Mouse (Mus musculus) intestine, embryonic 16.5 days (tissue): Measurements from ENCODE around the gene Rnf150. TPM values are rescaled to one million over a fixed set of nuclear protein-coding genes. Genes with fewer than 3 reads are reported as not detected.
"Not testable (repeated sequence)": the region's sequence is repeated elsewhere in the genome, so short reads cannot be mapped to it uniquely, and the experiment has no call there.

Experiments
- ATAC-seq: fragments of 200-750 bp; cut with Nextera tagmentation; 2 replicates; pipeline ENCODE4 v1.8.0; 2017; ENCODE audit warnings: moderate TSS enrichment, moderate library complexity
- H3K27ac ChIP-seq: fragments of 300-500 bp; sonication (generic); 2 replicates; pipeline ENCODE4 v1.5.1; 2014; ENCODE audit warnings: mild to moderate bottlenecking, low read length
- H3K27me3 ChIP-seq: fragments of 300-500 bp; sonication (generic); replicated peaks from 2 replicates; pipeline ENCODE4 v1.6.1; 2014; ENCODE audit warnings: low read length, control low read depth, mixed read lengths; ENCODE audit not compliant: control insufficient read depth, insufficient read depth
- H3K36me3 ChIP-seq: fragments of 300-500 bp; sonication (generic); 2 replicates; pipeline ENCODE4 v1.6.1; 2014; ENCODE audit warnings: low read length, control low read depth; ENCODE audit not compliant: control insufficient read depth, insufficient read depth
- H3K4me1 ChIP-seq: fragments of 300-500 bp; sonication (generic); 2 replicates; pipeline ENCODE4 v1.6.1; 2014; ENCODE audit warnings: low read length, control low read depth, mixed read lengths; ENCODE audit not compliant: control insufficient read depth, insufficient read depth
- H3K4me2 ChIP-seq: fragments of 300-500 bp; sonication (generic); 2 replicates; pipeline ENCODE4 v1.6.1; 2014; ENCODE audit warnings: low read depth, low read length, control low read depth
- H3K4me3 ChIP-seq: fragments of 300-500 bp; sonication (generic); 2 replicates; pipeline ENCODE4 v1.5.1; 2014; ENCODE audit warnings: mild to moderate bottlenecking, low read length
- H3K9ac ChIP-seq: fragments of 300-500 bp; sonication (generic); 2 replicates; pipeline ENCODE4 v1.6.1; 2014; ENCODE audit warnings: low read depth, low read length
- H3K9me3 ChIP-seq: fragments of 300-500 bp; sonication (generic); 2 replicates; pipeline ENCODE4 v1.6.1; 2016; ENCODE audit warnings: low read length, control low read depth; ENCODE audit not compliant: control insufficient read depth
- WGBS: fragments of 180-500 bp; shearing (Covaris S2); extraction: QIAGEN DNeasy Blood & Tissue Kit; methylation state at CpG from one replicate; pipeline ENCODE4 v1.1.7; 2014; 5-methylcytosine and 5-hydroxymethylcytosine counted together
- polyA plus RNA-seq: library from polyadenylated mRNA; unstranded; fragments of >200 nt; fragmentation: Nextera tagmentation; extraction: Ambion mirVana; gene quantifications from 2 replicates; pipeline ENCODE4 v1.2.1, GENCODE M21; 2015

The Rnf150 gene
- polyA plus RNA-seq, 1 experiment from 2014 or later: 0.77 TPM

- Histone ChIP-seq H3K27ac (no peak overlapping the region), H3K9me3 (no peaks in the 10 kb centered on the region), H3K27me3 (no peaks in the 10 kb centered on the region), H3K9ac (no peak overlapping the region), H3K4me2 (no peak overlapping the region), H3K4me1 (no peaks in the 10 kb centered on the region), H3K36me3 (no peaks in the 10 kb centered on the region), H3K4me3 (no peak overlapping the region)
- no peak for ATAC-seq
- 88% methylated on average over 6 of the region's 6 CpGs for WGBS
Observed at GRCm38 (mm10) chr8:83066076-83066475, 202.9 kb downstream of the Rnf150 start.

- Histone ChIP-seq H3K27ac (no peak overlapping the region), H3K4me3 (no peak overlapping the region), H3K9me3 (no peaks in the 10 kb centered on the region), H3K36me3 (no peaks in the 10 kb centered on the region), H3K27me3 (no peaks in the 10 kb centered on the region), H3K9ac (no peak overlapping the region), H3K4me1 (no peaks in the 10 kb centered on the region), H3K4me2 (no peak overlapping the region)
- 72% methylated on average over 3 of the region's 3 CpGs for WGBS
- ATAC-seq: no peak
Observed at GRCm38 (mm10) chr8:83066846-83067245, 203.7 kb downstream of the Rnf150 start.

- ATAC-seq: no peak
- H3K9me3 ChIP-seq: no peaks in the 10 kb centered on the region
- H3K27ac ChIP-seq: no peak overlapping the region
- no peak overlapping the region for H3K9ac ChIP-seq
- no peak overlapping the region for H3K4me3 ChIP-seq
- WGBS: 76% methylated on average over 7 of the region's 7 CpGs
- H3K4me1 ChIP-seq: no peaks in the 10 kb centered on the region
- H3K4me2 ChIP-seq: no peak overlapping the region
- no peaks in the 10 kb centered on the region for H3K36me3 ChIP-seq
- no peaks in the 10 kb centered on the region for H3K27me3 ChIP-seq
Observed at GRCm38 (mm10) chr8:83067906-83068305, 204.8 kb downstream of the Rnf150 start.

GRCm38 (mm10) chr8:83074248-83074647 is 211.1 kb downstream of the Rnf150 start:
- H3K9ac ChIP-seq: no peak overlapping the region
- no peak overlapping the region for H3K27ac ChIP-seq
- H3K36me3 ChIP-seq: no peaks in the 10 kb centered on the region
- no peak overlapping the region for H3K4me2 ChIP-seq
- no peaks in the 10 kb centered on the region for H3K9me3 ChIP-seq
- no peaks in the 10 kb centered on the region for H3K27me3 ChIP-seq
- no peak overlapping the region for H3K4me3 ChIP-seq
- WGBS: 86% methylated on average over 3 of the region's 3 CpGs
- H3K4me1 ChIP-seq: no peaks in the 10 kb centered on the region
- no peak for ATAC-seq

- Histone ChIP-seq H3K4me3 (no peak overlapping the region), H3K27ac (no peak overlapping the region), H3K9ac (no peak overlapping the region), H3K9me3 (no peaks in the 10 kb centered on the region), H3K4me1 (no peaks in the 10 kb centered on the region), H3K4me2 (no peak overlapping the region), H3K27me3 (no peaks in the 10 kb centered on the region), H3K36me3 (no peaks in the 10 kb centered on the region)
- WGBS: 71% methylated on average over 1 of the region's 1 CpGs
- ATAC-seq: no peak
Observed at GRCm38 (mm10) chr8:83076621-83077020, 213.5 kb downstream of the Rnf150 start.

GRCm38 (mm10) chr8:83077329-83077728 is 214.2 kb downstream of the Rnf150 start:
- no peaks in the 10 kb centered on the region for H3K4me1 ChIP-seq
- no peaks in the 10 kb centered on the region for H3K36me3 ChIP-seq
- H3K27ac ChIP-seq: no peak overlapping the region
- 74% methylated on average over 2 of the region's 2 CpGs for WGBS
- no peak overlapping the region for H3K9ac ChIP-seq
- no peak overlapping the region for H3K4me3 ChIP-seq
- no peak for ATAC-seq
- H3K4me2 ChIP-seq: no peak overlapping the region
- H3K27me3 ChIP-seq: no peaks in the 10 kb centered on the region
- H3K9me3 ChIP-seq: no peaks in the 10 kb centered on the region

GRCm38 (mm10) chr8:83078701-83079533 is 215.8 kb downstream of the Rnf150 start:
- no peak overlapping the region for H3K27ac ChIP-seq
- H3K4me1 ChIP-seq: no peaks in the 10 kb centered on the region
- H3K27me3 ChIP-seq: no peaks in the 10 kb centered on the region
- no peak overlapping the region for H3K9ac ChIP-seq
- WGBS: 58% methylated on average over 12 of the region's 12 CpGs
- ATAC-seq: no peak
- H3K9me3 ChIP-seq: no peaks in the 10 kb centered on the region
- no peak overlapping the region for H3K4me2 ChIP-seq
- no peak overlapping the region for H3K4me3 ChIP-seq
- H3K36me3 ChIP-seq: no peaks in the 10 kb centered on the region

GRCm38 (mm10) chr8:83079534-83079844 is 216.3 kb downstream of the Rnf150 start:
- no peak overlapping the region for H3K4me3 ChIP-seq
- H3K9me3 ChIP-seq: no peaks in the 10 kb centered on the region
- no peak overlapping the region for H3K4me2 ChIP-seq
- H3K27me3 ChIP-seq: no peaks in the 10 kb centered on the region
- no peaks in the 10 kb centered on the region for H3K4me1 ChIP-seq
- ATAC-seq: no peak
- H3K36me3 ChIP-seq: no peaks in the 10 kb centered on the region
- 91% methylated on average over 5 of the region's 5 CpGs for WGBS
- H3K27ac ChIP-seq: no peak overlapping the region
- H3K9ac ChIP-seq: no peak overlapping the region

GRCm38 (mm10) chr8:83081266-83081665 is 218.1 kb downstream of the Rnf150 start:
- Histone ChIP-seq H3K4me1 (no peaks in the 10 kb centered on the region), H3K9ac (no peak overlapping the region), H3K27ac (no peak overlapping the region), H3K4me3 (no peak overlapping the region), H3K36me3 (no peaks in the 10 kb centered on the region), H3K9me3 (no peaks in the 10 kb centered on the region), H3K4me2 (no peak overlapping the region), H3K27me3 (no peaks in the 10 kb centered on the region)
- WGBS: 39% methylated on average over 4 of the region's 4 CpGs
- ATAC-seq: no peak

GRCm38 (mm10) chr8:83081806-83082205 is 218.7 kb downstream of the Rnf150 start:
- not testable (repeated sequence) for H3K9me3 ChIP-seq, H3K4me3 ChIP-seq, H3K4me2 ChIP-seq, H3K4me1 ChIP-seq, H3K9ac ChIP-seq, H3K27ac ChIP-seq, H3K36me3 ChIP-seq, H3K27me3 ChIP-seq, ATAC-seq
- WGBS: 74% methylated on average over 7 of the region's 8 CpGs
